Mouse (Mus musculus) forebrain, embryonic 13.5 days (tissue): ENCODE results near the gene Aurkb. TPM values are rescaled to one million over a fixed set of nuclear protein-coding genes. Genes with fewer than 3 reads are reported as not detected.

Experiments used
- ATAC-seq: fragments of 200-750 bp; cut with Nextera tagmentation; 2 replicates; pipeline ENCODE4 v1.8.0; 2017
- H3K27ac ChIP-seq: fragments of 300-500 bp; sonication (generic); 2 replicates; pipeline ENCODE4 v1.5.1; 2015; ENCODE audit warnings: inconsistent platforms, mild to moderate bottlenecking, moderate library complexity
- H3K27me3 ChIP-seq: fragments of 300-500 bp; sonication (generic); 2 replicates; pipeline ENCODE4 v1.6.1; 2015; ENCODE audit warnings: mild to moderate bottlenecking, inconsistent platforms
- H3K36me3 ChIP-seq: fragments of 300-500 bp; sonication (generic); 2 replicates; pipeline ENCODE4 v1.6.1; 2015; ENCODE audit warnings: mild to moderate bottlenecking, inconsistent platforms; ENCODE audit not compliant: poor library complexity, severe bottlenecking
- H3K4me1 ChIP-seq: fragments of 300-500 bp; sonication (generic); 2 replicates; pipeline ENCODE4 v1.6.1; 2015; ENCODE audit warnings: inconsistent platforms
- H3K4me2 ChIP-seq: fragments of 300-500 bp; sonication (generic); 2 replicates; pipeline ENCODE4 v1.6.1; 2015; ENCODE audit warnings: inconsistent platforms, mild to moderate bottlenecking, moderate library complexity
- H3K4me3 ChIP-seq: fragments of 300-500 bp; sonication (generic); 2 replicates; pipeline ENCODE4 v1.5.1; 2015; ENCODE audit warnings: mild to moderate bottlenecking, inconsistent platforms
- H3K9ac ChIP-seq: fragments of 300-500 bp; sonication (generic); 2 replicates; pipeline ENCODE4 v1.6.1; 2015; ENCODE audit warnings: mild to moderate bottlenecking, inconsistent platforms
- H3K9me3 ChIP-seq: fragments of 300-500 bp; sonication (generic); replicated peaks from 2 replicates; pipeline ENCODE4 v1.6.1; 2016; ENCODE audit warnings: inconsistent platforms
- WGBS: fragments of 180-500 bp; shearing (Covaris S2); methylation state at CpG from one replicate; pipeline ENCODE4 v1.1.7; 2015; 5-methylcytosine and 5-hydroxymethylcytosine counted together
- polyA plus RNA-seq: library from polyadenylated mRNA; unstranded; fragments of >200 nt; fragmentation: Nextera tagmentation; extraction: Ambion mirVana; gene quantifications from 2 replicates; pipeline ENCODE4 v1.2.1, GENCODE M21; 2015

The Aurkb gene
- polyA plus RNA-seq, 1 experiment from 2014 or later, result 143 TPM

DNA sequence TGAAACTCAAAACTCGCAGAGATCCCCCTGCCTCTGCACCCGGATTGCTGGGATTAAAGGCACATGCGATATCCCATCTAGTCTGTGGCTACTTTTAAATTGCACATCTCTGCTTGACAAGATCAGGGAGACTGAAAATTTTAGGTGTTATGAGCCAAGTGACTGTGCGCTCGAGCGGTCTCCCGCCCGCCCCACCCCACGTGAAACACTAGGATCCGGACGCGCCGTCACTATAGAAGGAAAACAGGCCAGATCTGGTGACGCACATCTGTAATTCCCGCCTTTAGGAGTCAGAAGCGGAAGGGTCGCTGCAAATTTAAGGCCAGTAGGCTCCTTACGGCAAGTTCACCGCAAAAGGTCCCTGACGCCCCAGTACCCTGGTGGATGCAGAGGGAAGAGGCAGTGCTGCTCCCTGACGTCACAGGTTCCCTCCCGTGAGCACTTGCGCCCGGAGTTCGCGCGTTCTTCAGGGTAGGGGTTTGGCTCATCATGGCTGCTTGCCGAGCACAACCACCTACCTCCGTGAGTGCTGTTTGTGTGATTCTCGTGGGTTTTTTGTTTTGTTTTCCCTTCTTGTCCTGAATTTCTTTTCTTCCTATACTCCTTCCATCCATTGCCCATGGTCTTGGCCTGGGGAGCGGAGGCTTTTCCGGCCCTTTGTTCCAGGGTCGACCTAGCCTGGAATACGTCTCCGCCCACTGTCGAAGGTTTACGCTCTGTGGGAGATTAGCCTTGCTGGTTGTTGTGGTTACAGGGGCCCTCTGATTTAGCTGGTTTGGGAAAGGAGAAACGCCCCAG is 29.6 kb upstream of the Aurkb start, which contains the start of gene Ctc1:
TSS of gene Ctc1 (plus strand) at position 268 of the 798 bp plus-strand sequence.
- ATAC-seq, result peak; percentile 95
- Histone ChIP-seq H3K9me3 (no peaks in the 10 kb centered on the region), H3K4me3 (peak within 1 kb of the TSS; percentile 69), H3K27me3 (no peaks in the 10 kb centered on the region), H3K9ac (peak within 1 kb of the TSS; percentile 86), H3K36me3 (0 out of 2 replicates have a peak, but pooled peaks cover 2% of the 10 kb centered on the region), H3K4me1 (peaks cover 26% of the 10 kb centered on the region), H3K27ac (peak within 1 kb of the TSS; percentile 90), H3K4me2 (peak within 1 kb of the TSS; percentile 69)
- WGBS, result 3% methylated on average over 38 of the region's 38 CpGs

DNA sequence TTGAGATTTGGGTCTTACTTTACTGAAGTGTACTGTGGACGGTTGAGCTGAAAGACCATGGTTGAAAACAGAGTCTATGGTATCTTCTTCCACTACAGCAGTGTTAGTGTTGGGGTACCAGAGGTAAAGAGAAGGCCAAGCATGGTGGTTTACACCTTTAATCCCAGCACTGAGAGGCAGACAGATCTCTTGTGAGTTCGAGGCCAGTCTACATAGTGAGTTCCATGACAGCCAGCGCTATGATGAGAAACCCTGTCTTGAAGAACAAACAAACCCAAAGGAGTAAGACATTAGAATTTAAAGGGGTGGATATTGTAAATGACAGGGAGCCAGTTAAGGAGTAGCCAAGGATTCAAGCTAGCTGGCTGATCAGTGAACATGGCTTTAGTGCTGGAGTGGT is 28.7 kb upstream of the Aurkb start:
- no peak for ATAC-seq
- 62% methylated on average over 3 of the region's 3 CpGs for WGBS
- Histone ChIP-seq H3K9ac (peak overlapping the region; percentile 86), H3K36me3 (peaks cover 7% of the 10 kb centered on the region), H3K4me3 (peak overlapping the region; percentile 69), H3K27ac (peak overlapping the region; percentile 90; the same call in 1 of the 2 replicates), H3K27me3 (no peaks in the 10 kb centered on the region), H3K9me3 (no peaks in the 10 kb centered on the region), H3K4me2 (peak overlapping the region; percentile 69), H3K4me1 (peaks cover 17% of the 10 kb centered on the region)

DNA sequence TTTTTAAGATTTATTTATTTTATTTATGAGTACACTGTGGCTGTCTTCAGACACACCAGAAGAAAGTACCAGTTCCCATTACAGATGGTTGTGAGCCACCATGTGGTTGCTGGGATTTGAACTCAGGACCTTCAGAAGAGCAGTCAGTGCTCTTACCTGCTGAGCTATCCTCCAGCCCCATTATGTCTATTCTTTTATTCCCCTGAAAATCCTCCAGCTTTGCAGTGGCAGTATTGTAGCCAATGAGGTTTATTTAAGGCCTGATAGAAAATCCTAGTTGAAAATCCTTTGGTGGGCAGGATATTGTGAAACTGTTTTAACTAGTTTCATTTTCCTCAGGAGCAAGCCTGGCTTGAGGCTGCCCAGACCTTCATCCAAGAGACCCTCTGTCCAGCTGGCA is 24.8 kb upstream of the Aurkb start:
- no peaks in the 10 kb centered on the region for H3K9me3 ChIP-seq
- no peak for ATAC-seq
- H3K4me1 ChIP-seq, result peaks cover 8% of the 10 kb centered on the region
- H3K27ac ChIP-seq, result no peak overlapping the region
- H3K4me3 ChIP-seq, result no peak overlapping the region
- no peak overlapping the region for H3K4me2 ChIP-seq
- no peaks in the 10 kb centered on the region for H3K27me3 ChIP-seq
- peaks cover 47% of the 10 kb centered on the region for H3K36me3 ChIP-seq
- H3K9ac ChIP-seq, result no peak overlapping the region

DNA sequence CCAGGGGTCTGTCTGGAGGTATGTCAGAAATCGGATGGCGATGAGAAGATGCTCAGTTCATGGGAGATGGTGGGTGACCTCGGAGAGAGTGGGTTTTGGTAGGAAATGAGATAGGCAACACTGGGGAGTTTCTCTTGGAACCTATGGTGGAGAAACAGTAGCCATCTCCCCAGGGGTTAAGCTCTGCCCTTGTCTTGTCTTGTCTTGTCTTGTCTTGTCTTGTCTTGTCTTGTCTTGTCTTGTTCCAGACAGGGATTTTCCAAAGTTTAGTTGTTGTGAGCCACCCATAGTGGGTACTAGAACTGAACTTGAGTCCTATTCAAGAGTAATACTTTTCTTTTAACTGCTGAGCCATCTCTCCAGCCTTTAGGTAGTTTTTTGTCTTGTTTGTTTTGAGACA is 18.9 kb upstream of the Aurkb start:
- H3K9me3 ChIP-seq, result no peaks in the 10 kb centered on the region
- H3K4me3 ChIP-seq, result no peak overlapping the region
- no peak overlapping the region for H3K4me2 ChIP-seq
- peaks cover 98% of the 10 kb centered on the region for H3K36me3 ChIP-seq
- no peak overlapping the region for H3K9ac ChIP-seq
- no peaks in the 10 kb centered on the region for H3K27me3 ChIP-seq
- WGBS, result 95% methylated on average over 3 of the region's 3 CpGs
- no peak overlapping the region for H3K27ac ChIP-seq
- ATAC-seq, result no peak
- H3K4me1 ChIP-seq, result no peaks in the 10 kb centered on the region

DNA sequence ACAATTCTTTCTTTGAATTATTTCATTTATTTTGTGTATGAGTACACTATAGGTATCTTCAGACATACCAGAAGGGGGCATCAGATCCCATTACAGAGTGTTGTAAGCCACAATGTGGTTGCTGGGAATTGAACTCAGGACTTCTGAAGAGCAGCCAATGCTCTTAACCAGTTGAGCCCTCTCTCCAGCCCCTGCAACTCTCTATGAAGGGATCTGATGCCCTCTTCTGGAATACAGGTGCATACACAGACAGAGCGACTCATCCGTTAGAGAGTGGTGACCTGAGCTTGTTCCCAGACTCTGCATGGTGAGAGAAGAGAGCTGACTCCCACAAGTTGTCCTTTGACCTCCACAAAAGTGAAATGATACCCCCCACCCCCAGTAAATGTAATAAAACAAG is 16.6 kb upstream of the Aurkb start:
- 66% methylated on average over 2 of the region's 2 CpGs for WGBS
- Histone ChIP-seq H3K36me3 (peaks cover 98% of the 10 kb centered on the region), H3K4me2 (no peak overlapping the region), H3K4me1 (no peaks in the 10 kb centered on the region), H3K4me3 (no peak overlapping the region), H3K9ac (no peak overlapping the region), H3K9me3 (no peaks in the 10 kb centered on the region), H3K27ac (no peak overlapping the region), H3K27me3 (no peaks in the 10 kb centered on the region)
- no peak for ATAC-seq

DNA sequence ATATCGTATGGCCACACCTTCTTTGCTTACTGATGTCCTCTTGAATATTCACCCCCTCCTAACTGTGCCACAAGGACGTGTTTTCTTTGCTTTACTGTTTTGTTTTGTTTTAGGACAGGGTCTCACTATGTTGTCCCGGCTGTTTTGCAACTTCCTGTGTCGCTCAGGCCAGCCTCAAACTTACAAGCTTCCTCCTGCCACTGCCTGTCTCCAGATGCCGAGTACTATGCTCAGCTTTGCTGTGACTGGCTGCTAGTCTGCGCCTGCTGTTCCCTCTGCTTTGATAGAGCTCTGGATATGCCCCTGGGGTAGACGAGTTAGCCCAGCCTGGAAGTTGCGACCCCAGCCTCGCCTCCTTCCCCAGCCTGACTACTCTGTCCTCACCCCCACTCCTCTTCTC is 11.9 kb upstream of the Aurkb start:
- no peak overlapping the region for H3K27ac ChIP-seq
- H3K4me2 ChIP-seq, result no peak overlapping the region
- H3K4me1 ChIP-seq, result peaks cover 21% of the 10 kb centered on the region
- WGBS, result 81% methylated on average over 9 of the region's 9 CpGs
- no peaks in the 10 kb centered on the region for H3K9me3 ChIP-seq
- H3K27me3 ChIP-seq, result no peaks in the 10 kb centered on the region
- no peak overlapping the region for H3K4me3 ChIP-seq
- peaks cover 72% of the 10 kb centered on the region for H3K36me3 ChIP-seq
- ATAC-seq, result no peak
- H3K9ac ChIP-seq, result no peak overlapping the region

DNA sequence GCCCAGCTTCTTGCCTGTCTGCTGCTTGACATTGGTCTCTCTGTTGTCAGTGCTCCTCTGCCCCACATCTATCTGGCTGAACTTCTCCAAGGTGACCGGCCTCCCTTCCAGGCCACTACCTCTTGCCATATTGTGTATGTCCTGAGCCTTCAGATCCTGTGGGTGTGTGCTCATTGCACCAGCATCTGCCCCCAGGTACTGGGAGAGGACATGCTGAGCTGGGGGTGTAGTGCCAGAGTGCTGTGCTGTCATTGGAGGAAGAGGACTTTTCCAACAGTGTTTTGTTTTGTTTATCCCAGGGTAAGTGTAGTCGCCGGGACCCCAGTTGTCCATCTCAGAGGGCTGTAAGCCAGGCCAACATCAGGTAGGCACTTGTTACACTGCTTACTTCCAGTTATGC is 10.9 kb upstream of the Aurkb start:
- H3K36me3 ChIP-seq, result peaks cover 62% of the 10 kb centered on the region
- 95% methylated on average over 3 of the region's 3 CpGs for WGBS
- no peak overlapping the region for H3K27ac ChIP-seq
- no peaks in the 10 kb centered on the region for H3K27me3 ChIP-seq
- no peaks in the 10 kb centered on the region for H3K9me3 ChIP-seq
- no peak overlapping the region for H3K4me3 ChIP-seq
- ATAC-seq, result no peak
- H3K9ac ChIP-seq, result no peak overlapping the region
- H3K4me1 ChIP-seq, result peaks cover 31% of the 10 kb centered on the region
- H3K4me2 ChIP-seq, result no peak overlapping the region

DNA sequence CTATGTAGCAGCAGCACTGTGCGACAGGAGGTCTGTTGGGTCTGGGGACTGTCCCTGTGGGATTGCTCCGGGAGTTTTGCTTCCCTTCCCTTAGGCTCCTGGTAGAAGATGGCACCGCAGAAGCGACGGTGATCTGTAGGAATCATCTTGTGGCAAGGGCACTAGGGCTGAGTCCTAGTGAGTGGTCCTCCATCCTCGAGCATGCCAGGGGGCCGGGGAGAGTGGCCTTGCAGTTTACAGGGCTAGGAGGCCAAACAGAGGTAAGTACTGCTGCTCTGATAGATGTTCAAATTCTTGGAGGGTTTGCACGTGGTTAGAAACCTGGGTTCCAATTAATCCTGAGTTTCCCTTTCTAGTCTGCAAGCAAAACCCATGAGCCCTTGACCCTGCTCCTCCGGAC is 10.0 kb upstream of the Aurkb start:
- Histone ChIP-seq H3K4me3 (peak overlapping the region; percentile 61; the same call in 1 of the 2 replicates), H3K36me3 (peaks cover 53% of the 10 kb centered on the region)
- WGBS, result 73% methylated on average over 9 of the region's 9 CpGs

DNA sequence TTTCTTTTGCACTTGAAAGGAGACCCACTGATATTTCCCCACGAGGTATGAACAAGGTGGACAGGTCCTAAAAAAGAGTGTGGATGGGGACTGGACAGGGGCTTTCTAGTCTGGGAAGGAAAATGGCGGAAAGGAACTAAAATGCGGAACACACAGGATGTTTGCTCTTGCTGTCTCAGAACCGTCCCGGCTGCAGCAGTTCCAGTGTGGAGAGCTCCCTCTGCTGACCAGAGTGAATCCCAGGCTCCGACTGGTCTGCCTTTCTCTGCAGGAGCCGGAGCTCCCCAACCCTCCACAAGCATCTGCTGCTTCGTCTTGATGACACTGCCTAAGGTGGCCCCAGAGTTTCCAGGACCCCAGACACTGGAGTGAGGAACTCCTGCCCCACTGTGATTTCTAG is 9.6 kb upstream of the Aurkb start:
- peak; percentile 19; the same call in 1 of the 2 replicates for ATAC-seq
- no peaks in the 10 kb centered on the region for H3K27me3 ChIP-seq
- H3K27ac ChIP-seq, result peak overlapping the region; percentile 58
- H3K4me1 ChIP-seq, result peaks cover 33% of the 10 kb centered on the region
- 6% methylated on average over 8 of the region's 8 CpGs for WGBS
- H3K9me3 ChIP-seq, result no peaks in the 10 kb centered on the region
- H3K9ac ChIP-seq, result peak overlapping the region; percentile 34
- peaks cover 49% of the 10 kb centered on the region for H3K36me3 ChIP-seq
- peak overlapping the region; percentile 61 for H3K4me3 ChIP-seq
- H3K4me2 ChIP-seq, result peak overlapping the region; percentile 57

More for the DNA sequence above, 10.0 kb upstream of the Aurkb start:
- H3K9ac ChIP-seq, result peak overlapping the region; percentile 34
- H3K9me3 ChIP-seq, result no peaks in the 10 kb centered on the region
- H3K27ac ChIP-seq, result peak overlapping the region; percentile 58
- peaks cover 33% of the 10 kb centered on the region for H3K4me1 ChIP-seq
- ATAC-seq, result no peak
- peak overlapping the region; percentile 57 for H3K4me2 ChIP-seq
- H3K27me3 ChIP-seq, result no peaks in the 10 kb centered on the region

DNA sequence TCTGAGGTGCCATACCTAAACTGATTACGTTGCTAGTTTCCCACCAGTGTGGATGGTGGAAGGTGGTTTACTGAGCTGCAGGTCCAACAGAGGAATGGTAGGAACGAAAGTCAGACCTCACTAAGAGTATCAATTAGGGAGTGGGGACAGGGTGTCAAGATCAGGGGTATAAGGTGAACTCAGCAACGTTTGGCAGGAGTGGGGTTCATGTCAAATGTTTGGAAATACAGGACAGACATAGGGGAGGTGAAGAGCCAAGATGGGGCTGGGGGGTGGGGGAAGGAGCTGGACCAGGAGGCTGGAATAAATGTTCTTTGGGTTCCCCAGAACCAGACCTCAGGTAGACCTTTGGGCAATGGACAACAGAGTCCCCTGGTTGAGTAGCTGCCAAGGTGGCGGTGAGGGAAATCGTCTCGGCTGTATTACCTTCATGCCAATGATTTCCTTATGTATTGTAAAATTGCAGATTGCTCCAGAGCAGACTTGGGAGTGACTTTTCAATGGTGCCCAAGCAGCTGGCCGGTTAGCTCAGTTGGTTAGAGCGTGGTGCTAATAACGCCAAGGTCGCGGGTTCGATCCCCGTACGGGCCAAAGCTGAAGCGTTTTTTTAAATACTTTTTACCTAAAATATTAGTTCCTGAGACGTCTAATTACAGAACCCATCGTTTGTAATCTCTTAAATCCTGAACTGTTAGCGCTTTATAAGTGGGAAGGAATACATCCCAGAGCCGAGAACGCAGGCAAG is 8.8 kb upstream of the Aurkb start:
- Histone ChIP-seq H3K27me3 (no peaks in the 10 kb centered on the region), H3K4me1 (peaks cover 33% of the 10 kb centered on the region), H3K36me3 (peaks cover 41% of the 10 kb centered on the region), H3K9me3 (no peaks in the 10 kb centered on the region), H3K4me2 (peak overlapping the region; percentile 57), H3K9ac (peak overlapping the region; percentile 75), H3K27ac (peak overlapping the region; percentile 79), H3K4me3 (peak overlapping the region; percentile 61)
- peak; percentile 25; the same call in 1 of the 2 replicates for ATAC-seq
- WGBS, result 9% methylated on average over 20 of the region's 20 CpGs

DNA sequence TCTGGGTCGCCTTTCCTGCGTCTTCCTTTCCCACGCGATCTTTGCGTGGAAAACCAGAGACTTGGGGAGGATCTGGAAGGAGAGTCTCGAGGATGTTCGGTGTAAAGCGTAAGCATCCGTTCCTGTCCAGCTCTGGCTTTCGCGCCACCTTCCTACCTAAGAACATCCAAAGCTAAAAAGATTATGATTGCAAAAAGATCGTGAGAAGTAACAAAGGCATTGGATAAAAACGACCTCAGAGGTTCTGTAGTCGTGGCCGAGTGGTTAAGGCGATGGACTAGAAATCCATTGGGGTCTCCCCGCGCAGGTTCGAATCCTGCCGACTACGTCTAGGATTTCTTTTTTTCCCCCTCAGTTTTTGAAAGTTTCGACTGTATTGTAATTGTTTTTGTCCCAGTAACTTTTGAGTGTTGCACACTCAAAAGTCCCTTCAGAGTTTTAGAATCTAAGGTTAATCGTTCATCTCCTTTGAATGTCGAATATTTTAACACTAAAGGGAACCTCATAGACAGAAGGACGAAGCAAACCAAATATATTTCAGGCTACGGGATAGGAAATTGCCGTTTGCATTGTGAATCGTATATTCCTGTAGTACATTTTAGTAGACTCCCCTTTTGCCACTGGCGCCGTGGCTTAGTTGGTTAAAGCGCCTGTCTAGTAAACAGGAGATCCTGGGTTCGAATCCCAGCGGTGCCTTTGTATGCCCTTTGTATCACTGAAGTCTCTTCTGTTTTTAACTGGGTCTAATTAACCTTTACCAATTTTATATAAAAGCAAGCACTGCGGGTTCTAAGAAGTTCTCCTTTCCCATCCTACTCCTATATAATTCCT is 8.0 kb upstream of the Aurkb start:
- Histone ChIP-seq H3K4me3 (peak overlapping the region; percentile 61), H3K27me3 (no peaks in the 10 kb centered on the region), H3K4me2 (peak overlapping the region; percentile 57), H3K36me3 (peaks cover 35% of the 10 kb centered on the region), H3K4me1 (peaks cover 33% of the 10 kb centered on the region), H3K27ac (peak overlapping the region; percentile 79), H3K9ac (peak overlapping the region; percentile 75), H3K9me3 (no peaks in the 10 kb centered on the region)
- no peak for ATAC-seq
- under 1% methylated on average over 34 of the region's 34 CpGs for WGBS
